Mouse (Mus musculus) embryo, embryonic 10 days (tissue): ENCODE data around the gene Rimbp3.
"Not testable (repeated sequence)": the region's sequence is repeated elsewhere in the genome, so short reads cannot be mapped to it uniquely, and the experiment has no call there.

Source experiments
- DNase-seq: peaks from one replicate; pipeline ENCODE4 v3.0.0-alpha.2; 2015; ENCODE audit warnings: low spot score

Gene Rimbp3

DNA sequence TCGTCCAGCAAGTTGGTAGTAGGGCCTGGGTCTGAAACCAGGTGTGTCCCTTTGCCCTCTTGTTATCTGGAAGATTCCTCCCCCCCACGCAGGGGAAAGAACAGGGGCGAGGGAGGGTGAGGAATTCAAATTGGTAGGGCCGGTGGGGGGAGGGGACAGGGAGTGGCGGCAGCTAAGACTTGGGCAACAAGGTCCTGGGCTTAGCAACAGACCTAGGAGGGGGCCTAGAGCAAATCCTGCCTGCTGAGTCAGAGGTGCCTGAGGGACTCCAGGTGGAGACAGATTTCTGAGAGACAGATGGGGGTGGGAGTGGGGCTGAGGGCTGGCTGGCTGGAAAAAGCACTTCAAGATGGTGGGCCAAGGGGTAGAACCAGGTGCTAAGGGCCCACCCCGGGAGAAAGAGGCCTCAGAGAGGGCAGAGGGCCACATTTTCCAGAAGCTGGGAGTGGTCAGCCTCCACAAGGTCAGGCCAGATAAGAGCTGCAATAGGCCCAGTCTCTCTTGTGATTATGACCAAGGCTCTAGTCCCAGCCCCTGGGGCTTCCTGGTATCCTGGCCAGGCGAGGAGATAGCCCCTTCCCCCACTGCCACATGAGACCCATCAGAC, 11.8 kb downstream of the Rimbp3 start:
- DNase-seq = no peak

DNA sequence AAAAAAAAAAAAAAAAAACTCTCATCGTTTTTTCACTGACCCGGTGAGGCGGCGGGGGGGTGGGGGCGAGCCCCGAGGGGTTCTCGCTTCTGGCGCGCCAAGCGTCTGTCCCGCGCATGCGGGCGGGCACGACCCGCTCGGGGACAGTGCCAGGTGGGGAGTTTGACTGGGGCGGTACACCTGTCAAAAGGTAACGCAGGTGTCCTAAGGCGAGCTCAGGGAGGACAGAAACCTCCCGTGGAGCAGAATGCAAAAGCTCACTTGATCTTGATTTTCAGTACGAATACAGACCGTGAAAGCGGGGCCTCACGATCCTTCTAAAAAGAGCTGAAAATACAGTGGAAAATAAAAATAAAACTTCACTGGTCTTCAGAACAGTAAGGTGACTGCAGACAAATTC, 13.8 kb downstream of the Rimbp3 start:
- peak; percentile 94 for DNase-seq

DNA sequence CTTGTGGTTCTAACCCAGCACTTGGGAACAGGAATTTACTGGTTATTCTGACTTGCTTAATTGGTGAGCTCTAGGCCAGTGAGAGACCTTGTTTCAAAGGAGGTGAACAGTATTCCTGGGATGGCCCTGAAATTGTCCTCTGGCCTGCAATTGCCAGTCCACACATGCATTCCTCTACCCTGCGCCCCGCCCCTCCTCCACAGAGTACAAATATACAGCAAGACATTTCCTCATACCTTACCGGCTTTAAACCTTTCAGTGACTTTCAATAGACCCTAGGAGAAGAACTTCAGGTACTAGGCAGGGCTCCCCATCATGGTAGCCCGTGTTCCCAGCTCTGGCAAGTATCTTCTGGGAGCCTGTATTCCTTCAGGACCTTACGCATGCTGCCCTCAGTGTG, 17.2 kb downstream of the Rimbp3 start:
- DNase-seq = no peak

DNA sequence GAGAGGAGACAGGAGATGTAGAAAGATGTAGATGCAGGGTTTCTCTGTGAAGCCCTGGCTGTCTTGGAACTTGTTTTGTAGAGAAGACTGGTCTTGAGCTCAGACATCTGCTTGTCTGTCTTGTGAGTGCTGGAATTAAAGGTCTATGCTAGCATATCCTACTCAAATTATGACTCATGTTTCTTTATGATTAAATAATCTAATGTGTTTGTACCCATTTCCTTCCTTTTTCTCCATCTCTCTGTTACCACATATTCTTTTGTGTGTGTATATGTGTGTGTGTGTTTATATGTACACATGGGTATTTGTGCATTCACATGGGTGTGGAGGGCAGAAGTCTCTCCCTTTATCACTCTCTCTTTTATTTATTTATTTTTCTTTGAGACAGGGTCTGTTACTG, 18.1 kb downstream of the Rimbp3 start:
- DNase-seq = no peak

DNA sequence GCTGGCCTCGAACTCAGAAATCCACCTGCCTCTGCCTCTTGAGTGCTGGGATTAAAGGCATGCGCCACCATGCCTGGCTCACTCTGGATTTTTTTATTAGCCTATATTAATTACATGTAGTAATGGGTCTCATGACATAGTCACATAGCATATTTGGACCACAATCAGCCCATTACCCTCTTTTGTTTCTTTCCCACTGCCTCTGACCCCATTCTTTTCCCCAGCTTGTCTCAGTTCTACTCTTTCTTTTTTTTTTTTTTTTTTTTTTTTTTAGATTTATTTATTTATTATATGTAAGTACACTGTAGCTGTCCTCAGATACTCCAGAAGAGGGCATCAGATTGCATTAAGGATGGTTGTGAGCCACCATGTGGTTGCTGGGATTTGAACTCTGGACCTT, 23.1 kb downstream of the Rimbp3 start:
- not testable (repeated sequence) for DNase-seq

DNA sequence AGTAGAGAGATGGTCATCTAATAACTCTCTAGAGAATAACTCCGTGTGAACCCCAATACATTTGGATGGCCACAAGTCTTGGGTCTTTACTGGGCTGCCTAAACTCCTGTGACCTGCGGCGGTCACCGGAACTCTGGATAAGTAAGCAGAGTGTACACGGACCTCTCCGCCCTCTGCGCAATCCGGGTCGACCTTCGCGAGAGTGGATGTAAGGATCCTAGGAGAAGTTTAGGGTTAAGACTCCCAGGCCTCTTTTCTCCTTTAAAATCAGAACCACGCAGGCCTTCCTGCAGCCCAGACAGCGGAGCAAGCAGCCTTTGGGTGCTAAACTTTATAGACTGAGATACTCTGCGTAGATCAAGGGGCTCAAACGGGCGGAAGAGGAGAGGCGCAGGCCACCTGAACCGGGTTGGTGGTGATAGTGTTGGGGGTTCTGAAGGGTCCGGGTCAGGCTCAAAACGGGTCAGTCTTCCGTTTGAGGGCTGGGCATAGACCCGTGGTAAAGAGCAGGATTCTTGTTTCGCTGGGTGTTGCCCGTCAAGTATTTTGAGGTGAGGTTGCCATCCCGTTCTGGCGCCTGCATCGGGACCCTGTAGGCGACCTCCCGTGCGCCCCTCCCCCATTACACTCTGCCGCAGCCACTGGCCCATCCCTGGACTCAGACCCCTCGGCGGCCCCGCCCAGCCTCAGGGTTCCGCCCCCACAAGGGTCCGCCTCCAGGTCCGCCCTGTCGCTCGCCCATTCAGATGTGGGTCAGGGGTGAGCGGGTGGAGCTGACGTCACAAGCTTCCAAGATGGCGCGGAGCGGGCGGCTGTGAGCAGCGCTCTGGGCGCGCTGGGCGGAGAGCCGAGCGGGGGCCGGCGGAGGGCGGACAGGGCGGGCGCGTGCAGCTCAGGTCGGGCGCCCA, 24.6 kb downstream of the Rimbp3 start, which contains the start of gene Hic2:
TSS of gene Hic2 (plus strand) at position 779 of the 908 bp plus-strand sequence.
- DNase-seq = peak; percentile 98

DNA sequence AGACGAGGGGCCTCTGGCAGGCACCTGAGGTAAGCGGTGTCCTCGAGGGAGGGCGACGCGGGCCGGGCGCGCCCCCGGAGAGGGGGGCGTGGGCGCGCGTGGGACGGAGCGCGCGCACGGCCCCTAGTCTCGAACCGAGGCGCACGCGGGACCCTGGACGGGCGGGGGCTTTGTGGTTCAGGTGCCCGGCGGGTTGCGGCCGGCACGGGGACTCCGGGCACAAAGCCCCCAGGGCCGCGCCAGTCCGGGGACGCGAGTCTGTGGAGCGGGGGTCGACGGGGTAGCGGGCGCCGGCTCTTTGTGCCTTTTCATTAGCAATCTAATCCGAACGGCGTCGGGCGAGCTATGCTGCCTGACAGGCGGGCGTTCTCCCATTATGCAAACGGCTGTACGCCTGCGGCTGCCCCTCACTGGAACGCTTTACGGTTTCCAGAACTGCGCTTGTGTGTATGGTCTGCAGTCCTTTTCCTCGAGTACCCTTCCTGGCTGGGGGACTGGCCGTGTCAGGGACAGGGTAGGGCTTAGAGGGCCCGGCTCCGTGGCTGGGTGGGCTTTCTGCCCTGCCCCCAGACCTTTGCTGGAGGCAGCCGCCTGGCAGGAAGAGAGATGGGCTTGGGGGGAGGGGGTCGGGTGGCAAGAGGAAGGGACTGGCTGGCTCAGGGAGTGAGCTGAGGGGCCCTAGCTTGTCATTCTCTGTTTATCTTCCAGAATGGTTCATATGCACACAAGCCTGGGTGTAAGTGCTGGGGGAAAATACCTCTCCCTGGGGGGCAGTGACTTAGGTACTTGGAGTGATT, 25.5 kb downstream of the Rimbp3 start:
- DNase-seq = peak; percentile 82

DNA sequence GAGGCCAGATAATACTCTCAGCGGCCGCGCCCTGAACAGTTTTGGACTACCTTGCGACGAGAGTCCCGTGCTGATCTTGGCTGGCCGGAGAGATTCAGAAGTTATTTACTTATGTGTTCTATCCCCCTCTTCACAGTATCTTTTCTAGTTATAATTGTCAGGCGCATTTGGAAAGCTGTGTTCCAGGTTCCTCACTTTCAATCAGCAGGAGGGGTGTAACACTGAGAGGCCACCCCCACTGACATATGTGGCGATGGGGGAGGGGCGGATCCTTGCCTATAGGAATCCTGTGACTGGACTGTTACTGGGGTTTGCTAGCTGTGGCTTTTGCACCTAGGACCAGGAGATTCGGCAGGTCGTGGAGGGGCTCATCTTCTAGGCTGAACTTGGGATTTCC, 26.1 kb downstream of the Rimbp3 start:
- DNase-seq = peak; percentile 76

DNA sequence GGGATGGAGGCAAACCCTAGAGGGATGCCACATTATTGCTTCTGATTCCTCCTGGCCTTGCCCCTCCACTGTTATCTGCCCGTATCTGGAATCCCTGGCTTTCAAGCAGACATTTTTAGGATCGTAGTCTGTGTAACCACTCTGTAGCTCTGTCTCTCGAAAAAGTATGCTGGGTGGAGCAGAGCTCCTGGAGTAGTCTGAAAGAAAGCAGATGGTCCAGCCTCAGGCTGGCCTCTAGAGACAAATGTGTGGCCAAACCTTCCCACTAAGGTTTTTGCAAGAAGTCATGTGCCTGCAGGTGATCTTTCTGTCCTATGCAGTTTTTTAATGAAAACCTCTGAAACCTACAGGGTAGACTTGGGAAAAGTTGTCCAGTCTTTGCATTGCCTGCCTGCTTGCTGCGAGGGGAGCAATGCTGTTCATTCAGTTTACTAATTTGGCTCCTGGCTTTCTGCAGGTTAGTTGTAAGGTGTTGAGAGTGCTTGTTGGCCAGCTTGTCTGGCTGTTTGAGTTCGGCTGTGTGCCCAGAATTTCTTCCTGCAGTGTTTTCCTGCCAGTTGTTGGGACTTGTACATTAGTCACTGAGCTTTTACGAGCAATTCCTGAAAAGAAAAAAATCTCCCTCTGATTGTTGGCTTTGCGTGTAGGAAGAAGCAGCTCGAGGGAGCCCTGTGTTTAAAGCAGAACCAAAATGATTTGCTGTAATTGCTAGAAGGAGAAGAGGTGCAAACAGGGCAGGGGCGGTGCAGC, 26.7 kb downstream of the Rimbp3 start:
- DNase-seq = no peak

DNA sequence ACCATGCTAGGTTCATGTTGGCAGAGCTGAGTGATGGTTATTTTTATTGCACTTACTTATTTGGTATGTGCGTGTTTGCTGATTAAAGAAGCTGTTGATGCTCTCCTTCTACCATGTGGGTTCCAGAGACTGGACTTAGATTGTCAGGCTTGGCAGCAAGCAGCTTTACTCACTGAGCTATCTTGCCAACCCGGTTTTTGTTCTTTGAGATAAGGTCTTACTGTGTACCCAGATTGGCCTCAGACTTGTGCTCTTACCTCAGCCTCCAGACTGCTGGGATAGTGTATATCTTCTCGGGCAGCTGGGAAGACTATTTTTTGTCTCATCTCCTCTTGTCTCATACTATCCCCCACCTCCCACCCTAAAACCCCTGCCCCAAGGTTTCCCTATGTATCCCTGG, 29.2 kb downstream of the Rimbp3 start:
- no peak for DNase-seq

DNA sequence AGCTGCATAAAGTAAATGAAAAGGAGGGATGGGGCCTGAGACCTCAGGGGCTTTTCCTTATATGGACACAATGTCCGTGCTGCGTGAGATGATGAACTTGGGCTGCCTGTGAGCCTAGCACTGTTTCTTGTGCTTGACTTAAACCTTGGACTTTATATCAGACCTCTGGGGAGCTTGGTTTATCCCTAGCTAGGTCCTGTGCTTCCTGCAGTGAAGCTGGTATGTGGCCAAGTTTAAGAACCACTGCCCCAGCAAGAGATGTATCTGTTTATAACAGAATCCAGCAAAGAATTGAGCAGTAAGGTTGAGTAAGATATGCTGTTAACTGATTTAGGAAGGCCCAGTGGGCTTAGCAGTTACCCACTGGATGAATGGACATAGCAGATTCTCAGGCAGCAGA, 31.0 kb downstream of the Rimbp3 start:
- no peak for DNase-seq

DNA sequence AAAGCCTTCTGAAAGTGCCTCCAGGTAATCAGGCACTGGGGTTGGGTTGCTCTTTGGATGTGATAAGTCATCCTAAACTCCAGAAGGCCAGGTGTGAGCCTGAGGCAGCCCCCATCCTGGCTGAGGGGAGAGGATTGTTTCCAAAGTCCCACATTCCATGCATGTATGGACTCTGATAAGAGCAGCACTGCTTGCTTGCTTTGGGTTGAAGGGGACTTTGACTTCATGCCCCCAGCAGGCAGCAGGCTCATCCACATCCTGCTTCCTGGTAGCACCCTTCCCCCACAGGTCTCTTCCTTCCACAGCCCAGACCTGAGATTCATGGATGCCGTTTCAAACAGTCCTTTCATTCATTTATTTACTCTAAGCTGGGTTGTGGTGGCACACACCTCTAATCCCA, 35.3 kb downstream of the Rimbp3 start:
- no peak for DNase-seq

DNA sequence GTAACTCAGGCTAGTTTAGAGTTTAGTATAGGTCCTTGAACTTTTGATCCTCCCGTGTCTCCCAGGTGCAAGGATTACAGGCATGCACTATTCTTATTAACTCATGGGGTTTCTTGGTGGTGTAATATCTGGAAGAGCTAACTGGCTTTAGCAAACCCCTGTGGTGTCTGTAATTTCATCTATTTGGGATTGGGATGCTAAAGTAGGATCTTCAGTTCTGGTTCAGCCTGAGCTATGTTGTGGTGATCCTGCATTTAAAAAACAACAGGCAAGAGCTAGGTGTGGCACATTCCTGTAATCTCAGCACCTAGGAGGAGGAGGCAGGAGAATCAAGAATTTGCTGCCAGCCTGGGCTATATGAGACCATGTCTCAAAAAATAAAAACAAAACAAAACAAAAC, 36.6 kb downstream of the Rimbp3 start:
- DNase-seq = no peak

DNA sequence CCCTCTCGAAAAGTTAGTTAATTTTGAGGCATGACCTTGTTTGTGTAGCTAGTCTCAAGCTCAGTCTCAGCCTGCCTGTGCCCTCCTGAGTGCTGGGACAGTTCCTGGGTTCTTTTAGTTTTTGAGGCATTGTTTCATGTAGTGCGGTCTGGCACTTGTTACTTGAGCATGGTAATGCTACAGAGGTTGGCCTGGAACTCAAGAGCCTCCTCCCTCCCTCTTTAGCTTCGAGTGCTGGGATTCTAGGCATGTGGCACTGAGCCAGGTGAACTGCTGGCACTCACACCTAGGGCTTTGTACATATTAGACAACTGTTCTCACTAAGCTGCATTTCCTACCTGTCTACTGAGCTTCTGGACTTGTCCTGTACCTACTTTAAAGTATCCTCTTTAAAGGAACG, 39.3 kb downstream of the Rimbp3 start:
- no peak for DNase-seq

DNA sequence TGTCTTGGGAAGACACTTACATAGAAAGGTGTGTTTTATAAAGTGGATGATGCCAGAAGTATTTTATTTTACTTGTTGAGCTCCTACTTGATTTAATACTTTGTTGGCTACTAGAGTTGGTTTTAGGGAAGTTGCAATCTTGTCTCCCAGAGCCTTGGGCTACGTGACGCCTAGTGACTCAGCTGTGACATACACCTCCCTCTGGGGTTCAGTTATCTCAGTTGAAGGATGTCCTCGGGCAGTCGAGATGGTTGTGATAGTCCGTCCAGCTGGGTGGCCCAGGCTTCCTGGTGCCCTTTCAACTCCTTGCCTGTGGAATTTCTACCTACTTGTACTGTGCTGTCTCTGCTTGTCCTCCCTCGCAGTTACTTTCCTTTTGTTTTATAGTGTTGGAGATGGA, 40.7 kb downstream of the Rimbp3 start:
- no peak for DNase-seq

DNA sequence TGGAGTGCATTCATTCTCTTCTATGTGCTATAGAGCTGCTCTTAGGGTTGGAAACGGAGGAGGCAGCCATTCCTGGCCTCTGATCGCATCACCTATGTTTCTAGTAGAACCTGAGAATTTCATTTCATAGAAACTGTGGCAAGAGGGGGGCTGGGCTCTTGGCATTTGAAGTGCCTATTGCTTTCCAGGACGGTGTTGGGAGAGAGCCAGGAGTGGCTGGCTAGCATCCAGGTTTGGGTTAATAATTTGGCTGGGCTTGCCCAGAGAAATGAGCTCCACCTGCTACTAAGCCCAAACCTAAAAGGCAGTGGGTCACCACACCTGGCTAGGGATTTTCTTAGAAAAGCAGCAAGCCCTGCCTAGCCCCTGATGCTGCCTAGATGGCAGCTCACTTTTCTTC, 43.1 kb downstream of the Rimbp3 start:
- DNase-seq = no peak

DNA sequence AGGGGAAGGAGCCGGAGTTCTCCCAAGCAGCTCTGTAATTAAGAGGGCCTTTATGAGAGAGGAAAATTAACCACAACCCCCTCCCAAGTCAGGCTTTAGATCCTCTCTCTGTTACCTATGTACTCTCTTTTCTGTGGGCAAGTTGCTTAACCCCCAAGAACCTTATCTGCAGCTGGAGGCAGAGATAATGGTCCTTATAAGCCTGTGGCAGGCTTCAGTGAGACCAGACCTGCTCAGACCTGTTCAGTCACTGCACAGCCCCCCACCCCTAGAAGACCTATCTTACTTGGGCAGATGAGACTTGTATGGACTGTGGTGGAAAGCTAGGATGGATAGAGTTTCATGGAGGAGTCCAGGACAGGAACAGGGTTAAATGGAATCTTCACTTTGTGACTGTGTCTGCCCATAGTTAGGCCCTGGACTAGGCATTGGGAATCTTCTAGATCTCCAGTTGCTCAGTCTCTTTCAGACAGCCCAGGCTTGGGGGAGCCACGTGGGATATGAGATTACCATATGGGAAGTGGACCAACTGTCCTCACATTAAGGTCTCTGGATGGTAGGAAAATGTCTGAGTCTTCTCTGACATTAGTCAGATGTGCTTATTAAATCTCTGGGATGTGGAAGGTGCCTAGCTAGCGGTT, 43.8 kb downstream of the Rimbp3 start:
- DNase-seq = no peak

DNA sequence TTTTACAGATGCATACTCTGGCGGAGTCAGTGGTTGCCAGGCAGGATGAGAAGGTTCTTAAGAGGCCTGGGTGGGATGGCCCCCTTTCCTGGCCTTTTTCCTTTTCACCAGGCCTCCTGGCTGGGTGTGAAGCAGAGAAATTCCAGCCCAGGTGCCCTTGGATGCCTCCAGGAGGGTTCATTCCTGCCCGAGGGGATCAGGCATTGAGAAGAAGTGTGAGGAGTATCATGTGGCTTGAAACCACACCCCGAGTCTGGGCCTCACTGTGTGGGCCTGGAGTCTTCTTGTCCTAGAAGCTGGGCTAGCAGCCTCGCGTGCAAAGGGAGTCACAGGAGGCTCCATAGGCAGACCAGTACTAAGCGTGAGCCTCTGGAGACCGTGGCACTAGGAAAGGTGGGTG, 44.4 kb downstream of the Rimbp3 start:
- DNase-seq = no peak

DNA sequence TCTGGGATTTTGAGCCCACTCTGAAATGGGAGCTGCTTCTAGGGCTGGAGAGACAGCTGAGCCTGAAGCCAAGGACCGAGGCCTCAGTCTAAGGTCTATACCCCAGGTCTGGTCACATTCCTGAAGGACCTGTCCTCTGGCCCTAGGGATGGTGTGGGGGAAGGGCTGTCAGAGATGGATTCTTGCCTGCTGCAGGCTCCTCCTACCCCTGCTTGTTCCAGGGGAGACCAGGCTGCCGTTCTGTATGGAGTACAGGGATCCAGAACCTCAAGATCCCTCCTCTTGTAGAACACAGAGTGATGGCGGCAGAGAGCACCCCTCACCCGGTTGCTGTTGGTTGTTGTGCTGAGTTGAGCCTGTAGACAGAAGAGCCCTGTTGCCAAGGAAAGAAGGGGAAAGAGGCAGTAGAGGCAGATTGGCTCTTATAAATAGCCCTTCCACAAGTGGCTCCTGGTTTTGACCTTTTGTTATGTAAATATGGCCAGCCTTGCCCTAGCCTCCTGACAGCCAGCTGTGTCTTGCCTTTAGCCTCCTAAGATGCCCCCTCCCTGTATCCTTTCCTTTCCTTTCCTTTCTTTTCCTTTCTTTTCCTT, 45.7 kb downstream of the Rimbp3 start:
- peak; percentile 53 for DNase-seq

DNA sequence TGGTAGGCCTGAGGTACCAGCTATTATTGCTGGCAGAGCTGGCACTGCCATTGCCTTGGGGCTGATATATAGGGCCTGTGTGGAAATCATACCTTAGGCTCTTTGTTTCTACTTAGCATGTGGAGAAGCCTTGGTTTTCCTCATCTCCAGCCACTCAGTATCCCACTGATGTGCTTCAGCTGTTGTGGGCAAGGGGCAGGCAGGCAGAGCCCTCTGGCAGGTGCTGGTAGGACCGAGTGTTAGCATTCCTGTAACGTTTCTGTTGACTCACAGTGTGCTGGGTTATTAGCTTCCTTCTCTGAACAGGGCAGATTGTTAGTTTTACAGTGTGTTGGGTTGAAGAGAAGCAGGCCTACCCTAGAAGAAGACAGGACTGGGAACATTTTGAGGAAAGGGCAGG, 46.9 kb downstream of the Rimbp3 start:
- no peak for DNase-seq

DNA sequence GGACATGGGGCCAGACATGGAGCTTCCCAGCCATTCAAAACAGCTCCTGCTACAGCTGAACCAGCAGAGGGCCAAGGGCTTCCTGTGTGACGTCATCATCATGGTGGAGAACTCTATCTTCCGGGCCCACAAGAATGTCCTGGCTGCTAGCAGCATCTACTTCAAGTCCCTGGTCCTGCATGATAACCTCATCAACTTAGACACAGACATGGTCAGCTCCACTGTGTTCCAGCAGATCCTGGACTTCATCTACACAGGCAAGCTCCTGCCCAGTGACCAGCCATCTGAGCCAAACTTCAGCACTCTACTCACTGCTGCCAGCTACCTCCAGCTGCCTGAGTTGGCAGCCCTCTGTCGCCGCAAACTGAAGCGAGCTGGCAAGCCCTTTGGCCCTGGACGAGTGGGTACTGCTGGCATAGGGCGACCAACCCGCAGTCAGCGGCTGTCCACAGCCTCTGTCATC, 49.0 kb downstream of the Rimbp3 start:
- no peak for DNase-seq
